Mouse (Mus musculus): ENCODE measurements at regions not wholly inside any gene's neighbourhood (a gene's known extent, or its start where the extent isn't known, plus 50 kb on each side); places are given as distances from the start of the nearest gene placed in this dataset.

DNA sequence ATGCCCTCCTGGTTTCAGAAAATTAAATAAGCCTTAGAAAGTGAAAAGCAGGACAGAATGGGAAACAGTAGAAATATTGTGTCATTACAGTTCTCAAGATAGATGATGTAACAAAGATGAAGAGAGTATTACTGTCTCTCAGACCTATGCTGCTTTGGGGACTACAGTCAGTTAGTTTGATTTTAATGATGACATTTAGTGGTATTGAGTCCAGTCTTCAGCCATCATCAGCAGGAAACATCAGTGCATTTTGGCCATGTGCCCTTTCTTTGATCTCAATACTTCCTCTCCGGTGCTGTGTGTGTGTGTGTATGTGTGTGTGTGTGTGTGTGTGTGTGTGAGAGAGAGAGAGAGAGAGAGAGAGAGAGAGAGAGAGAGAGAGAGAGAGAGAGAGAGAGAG is 261.0 kb upstream of the Grin3a start:
- Histone ChIP-seq H3K4me2 (replicated peaks) (no peak overlapping the region), H3K4me3 (replicated peaks) (no peak overlapping the region), H3K27ac (no peak overlapping the region), H3K9me3 (no peaks in the 10 kb centered on the region), H3K4me1 (replicated peaks) (no peaks in the 10 kb centered on the region), H3K36me3 (no peaks in the 10 kb centered on the region), H3K9ac (replicated peaks) (no peak overlapping the region), H3K27me3 (no peaks in the 10 kb centered on the region)
- no peak for ATAC-seq
- 80% methylated on average over 1 of the region's 1 CpGs for WGBS

DNA sequence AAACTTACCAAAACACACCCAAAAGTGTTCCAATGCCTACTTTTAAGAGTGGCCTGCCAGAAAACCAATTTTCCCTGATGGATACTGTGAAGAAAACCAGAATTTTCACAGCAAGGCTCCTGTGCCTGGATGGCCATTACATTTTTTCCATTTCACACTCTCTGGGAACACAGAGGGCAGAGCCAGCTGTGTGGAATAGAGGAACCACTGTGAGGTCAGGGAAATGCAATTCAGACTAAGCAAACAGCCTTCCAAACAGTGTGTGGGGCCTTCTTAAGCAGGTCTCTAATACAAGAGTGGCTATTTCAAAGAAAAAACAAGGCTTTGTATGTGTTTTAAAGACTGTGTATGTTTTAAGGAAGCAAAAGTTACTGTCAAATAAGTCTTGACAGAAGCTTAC is 242.3 kb upstream of the Grin3a start:
- no peaks in the 10 kb centered on the region for H3K36me3 ChIP-seq
- no peak for ATAC-seq
- no peaks in the 10 kb centered on the region for H3K27me3 ChIP-seq
- H3K4me3 ChIP-seq (replicated peaks) = no peak overlapping the region
- H3K4me1 ChIP-seq (replicated peaks) = no peaks in the 10 kb centered on the region
- H3K27ac ChIP-seq = no peak overlapping the region
- no peaks in the 10 kb centered on the region for H3K9me3 ChIP-seq
- H3K4me2 ChIP-seq (replicated peaks) = no peak overlapping the region
- no peak overlapping the region for H3K9ac ChIP-seq (replicated peaks)

GRCm38 (mm10) chr4:50086676-50087075 is 241.1 kb upstream of the Grin3a start:
- H3K36me3 ChIP-seq = no peaks in the 10 kb centered on the region
- 74% methylated on average over 2 of the region's 2 CpGs for WGBS
- no peaks in the 10 kb centered on the region for H3K27me3 ChIP-seq
- H3K9ac ChIP-seq (replicated peaks) = no peak overlapping the region
- no peak overlapping the region for H3K4me2 ChIP-seq (replicated peaks)
- no peaks in the 10 kb centered on the region for H3K4me1 ChIP-seq (replicated peaks)
- H3K27ac ChIP-seq = no peak overlapping the region
- H3K9me3 ChIP-seq = no peaks in the 10 kb centered on the region
- no peak for ATAC-seq
- no peak overlapping the region for H3K4me3 ChIP-seq (replicated peaks)

GRCm38 (mm10) chr4:50055519-50055918 is 210.0 kb upstream of the Grin3a start:
- Histone ChIP-seq H3K4me3 (replicated peaks) (no peak overlapping the region), H3K27ac (no peak overlapping the region), H3K4me1 (replicated peaks) (no peaks in the 10 kb centered on the region), H3K4me2 (replicated peaks) (no peak overlapping the region), H3K9me3 (no peaks in the 10 kb centered on the region), H3K9ac (replicated peaks) (no peak overlapping the region), H3K27me3 (no peaks in the 10 kb centered on the region), H3K36me3 (no peaks in the 10 kb centered on the region)
- WGBS = 60% methylated on average over 2 of the region's 2 CpGs
- ATAC-seq = no peak

- no peaks in the 10 kb centered on the region for H3K27me3 ChIP-seq
- no peak overlapping the region for H3K27ac ChIP-seq
- no peaks in the 10 kb centered on the region for H3K4me1 ChIP-seq (replicated peaks)
- H3K36me3 ChIP-seq = no peaks in the 10 kb centered on the region
- no peak for ATAC-seq
- H3K9ac ChIP-seq (replicated peaks) = no peak overlapping the region
- no peak overlapping the region for H3K4me3 ChIP-seq (replicated peaks)
- no peaks in the 10 kb centered on the region for H3K9me3 ChIP-seq
- H3K4me2 ChIP-seq (replicated peaks) = no peak overlapping the region
Measured at GRCm38 (mm10) chr4:50041476-50041875, 195.9 kb upstream of the Grin3a start.

GRCm38 (mm10) chr4:50036079-50036478 is 190.5 kb upstream of the Grin3a start:
- Histone ChIP-seq H3K9me3 (no peaks in the 10 kb centered on the region), H3K27me3 (no peaks in the 10 kb centered on the region), H3K9ac (replicated peaks) (no peak overlapping the region), H3K4me1 (replicated peaks) (no peaks in the 10 kb centered on the region), H3K4me2 (replicated peaks) (no peak overlapping the region), H3K4me3 (replicated peaks) (no peak overlapping the region), H3K27ac (no peak overlapping the region), H3K36me3 (no peaks in the 10 kb centered on the region)
- 64% methylated on average over 6 of the region's 6 CpGs for WGBS
- ATAC-seq = no peak

DNA sequence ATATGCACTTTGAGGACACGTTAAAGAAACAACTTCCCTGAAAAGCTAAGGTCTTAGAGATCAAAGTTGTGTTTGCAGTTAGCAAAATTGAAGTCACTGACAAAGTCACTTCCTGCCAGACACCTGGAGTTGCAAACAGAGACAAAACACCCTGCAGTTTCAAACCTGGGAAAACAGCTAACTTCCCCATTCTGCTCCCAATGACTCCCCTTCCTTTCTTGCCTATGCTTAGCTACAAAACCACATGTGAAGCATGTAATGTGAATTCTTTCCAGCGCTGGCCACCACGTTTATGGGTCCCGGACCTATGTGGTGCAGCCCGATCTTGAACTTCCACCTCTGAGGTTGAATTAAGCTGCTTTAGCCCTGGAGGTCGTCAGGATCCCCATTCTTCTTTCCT is 179.8 kb upstream of the Grin3a start:
- Histone ChIP-seq H3K27ac (no peak overlapping the region), H3K4me2 (replicated peaks) (no peak overlapping the region), H3K4me1 (replicated peaks) (no peaks in the 10 kb centered on the region), H3K36me3 (no peaks in the 10 kb centered on the region), H3K9me3 (no peaks in the 10 kb centered on the region), H3K27me3 (no peaks in the 10 kb centered on the region), H3K4me3 (replicated peaks) (no peak overlapping the region), H3K9ac (replicated peaks) (no peak overlapping the region)
- ATAC-seq = no peak
- WGBS = 54% methylated on average over 6 of the region's 6 CpGs
